Mouse (Mus musculus) neural tube, embryonic 11.5 days (tissue): ENCODE measurements around the gene Irf8. TPM values are rescaled to one million over a fixed set of nuclear protein-coding genes. Genes with fewer than 3 reads are reported as not detected.
"Not testable (repeated sequence)": the region's sequence is repeated elsewhere in the genome, so short reads cannot be mapped to it uniquely, and the experiment has no call there.

Experiments used
- ATAC-seq: fragments of 200-750 bp; cut with Nextera tagmentation; 2 replicates; pipeline ENCODE4 v1.8.0; 2017; ENCODE audit warnings: moderate number of reproducible peaks, mild to moderate bottlenecking, moderate TSS enrichment, moderate library complexity; ENCODE audit not compliant: insufficient read depth, low FRiP score, low TSS enrichment
- DNase-seq: peaks from one replicate; pipeline ENCODE4 v3.0.0-alpha.2; 2015; ENCODE audit warnings: low spot score
- H3K27ac ChIP-seq: fragments of 300-500 bp; sonication (generic); 2 replicates; pipeline ENCODE4 v1.5.1; 2014; ENCODE audit warnings: low read depth, mild to moderate bottlenecking, low read length
- H3K27me3 ChIP-seq: fragments of 300-500 bp; sonication (generic); 2 replicates; pipeline ENCODE4 v1.6.1; 2014; ENCODE audit warnings: mild to moderate bottlenecking, low read length, mixed read lengths; ENCODE audit not compliant: control insufficient read depth, insufficient read depth
- H3K36me3 ChIP-seq: fragments of 300-500 bp; sonication (generic); 2 replicates; pipeline ENCODE4 v1.6.1; 2014; ENCODE audit warnings: mild to moderate bottlenecking, low read length, moderate library complexity, mixed read lengths; ENCODE audit not compliant: control insufficient read depth, insufficient read depth
- H3K4me1 ChIP-seq: fragments of 300-500 bp; sonication (generic); 2 replicates; pipeline ENCODE4 v1.6.1; 2014; ENCODE audit warnings: low read length, mixed read lengths; ENCODE audit not compliant: control insufficient read depth, insufficient read depth
- H3K4me2 ChIP-seq: fragments of 300-500 bp; sonication (generic); 2 replicates; pipeline ENCODE4 v1.6.1; 2014; ENCODE audit warnings: low read depth, mild to moderate bottlenecking, moderate library complexity
- H3K4me3 ChIP-seq: fragments of 300-500 bp; sonication (generic); 2 replicates; pipeline ENCODE4 v1.5.1; 2014; ENCODE audit warnings: low read depth, low read length
- H3K9ac ChIP-seq: fragments of 300-500 bp; sonication (generic); 2 replicates; pipeline ENCODE4 v1.6.1; 2014; ENCODE audit warnings: mild to moderate bottlenecking, low read length
- H3K9me3 ChIP-seq: fragments of 300-500 bp; sonication (generic); 2 replicates; pipeline ENCODE4 v1.6.1; 2016; ENCODE audit warnings: low read length; ENCODE audit not compliant: control insufficient read depth
- WGBS: fragments of 180-500 bp; shearing (Covaris S2); extraction: QIAGEN DNeasy Blood & Tissue Kit; methylation state at CpG from one replicate; pipeline ENCODE4 v1.1.7; 2014; 5-methylcytosine and 5-hydroxymethylcytosine counted together
- polyA plus RNA-seq: library from polyadenylated mRNA; unstranded; fragments of >200 nt; fragmentation: Nextera tagmentation; extraction: Ambion mirVana; gene quantifications from 2 replicates; pipeline ENCODE4 v1.2.1, GENCODE M21; 2014

Irf8 gene
- polyA plus RNA-seq, 1 experiment from 2014 or later: 3.6 TPM

DNA sequence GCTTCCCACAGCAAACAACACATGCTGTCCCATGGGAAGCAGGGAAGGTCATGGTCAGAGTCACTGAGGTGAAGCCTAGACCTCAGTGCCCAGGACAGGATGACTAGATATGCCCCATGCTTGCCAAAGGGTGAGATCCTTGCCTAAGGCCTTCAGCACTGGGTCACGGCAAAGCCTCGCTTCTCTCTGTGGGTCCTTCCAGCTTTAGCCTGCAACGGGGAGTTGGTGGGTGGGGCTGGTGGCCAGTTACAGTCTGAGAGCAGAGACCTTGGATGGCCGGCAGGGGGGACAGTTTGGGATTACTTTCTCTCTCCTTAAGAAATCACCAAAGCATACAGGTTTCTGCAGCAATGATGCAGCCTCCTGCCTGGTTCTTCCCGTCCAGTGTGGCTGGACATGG is 51.5 kb downstream of the Irf8 start:
- H3K27ac ChIP-seq: no peak overlapping the region
- DNase-seq (no peak), ATAC-seq (no peak)
- WGBS: 30% methylated on average over 5 of the region's 5 CpGs
- no peaks in the 10 kb centered on the region for H3K9me3 ChIP-seq
- H3K4me1 ChIP-seq: no peaks in the 10 kb centered on the region
- H3K9ac ChIP-seq: no peak overlapping the region
- no peaks in the 10 kb centered on the region for H3K36me3 ChIP-seq
- H3K27me3 ChIP-seq: no peaks in the 10 kb centered on the region
- no peak overlapping the region for H3K4me2 ChIP-seq
- no peak overlapping the region for H3K4me3 ChIP-seq

DNA sequence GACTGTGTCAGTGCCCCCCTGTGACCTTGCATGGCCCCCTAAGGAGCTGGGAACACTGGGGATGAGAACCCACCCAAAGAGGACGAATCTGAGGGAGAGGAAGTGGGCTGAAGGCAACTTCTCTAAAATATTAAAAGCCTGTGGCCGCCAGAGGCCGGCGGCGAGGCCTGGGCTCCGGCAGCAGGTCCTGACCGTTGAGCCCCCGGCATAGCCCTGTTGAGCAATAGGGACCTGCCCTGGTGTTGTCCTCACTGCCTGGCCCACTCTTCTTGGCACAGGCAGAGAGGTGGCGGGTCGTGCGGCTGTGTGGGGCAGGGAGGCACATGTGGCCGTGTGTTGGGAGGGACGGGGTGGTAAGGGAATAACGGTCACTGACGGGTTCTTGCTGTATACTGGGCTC is 56.6 kb downstream of the Irf8 start:
- Histone ChIP-seq H3K27me3 (no peaks in the 10 kb centered on the region), H3K4me3 (no peak overlapping the region), H3K27ac (no peak overlapping the region), H3K9me3 (no peaks in the 10 kb centered on the region), H3K36me3 (no peaks in the 10 kb centered on the region), H3K4me1 (no peaks in the 10 kb centered on the region), H3K9ac (no peak overlapping the region), H3K4me2 (no peak overlapping the region)
- 90% methylated on average over 15 of the region's 15 CpGs for WGBS
- DNase-seq (no peak), ATAC-seq (no peak)

DNA sequence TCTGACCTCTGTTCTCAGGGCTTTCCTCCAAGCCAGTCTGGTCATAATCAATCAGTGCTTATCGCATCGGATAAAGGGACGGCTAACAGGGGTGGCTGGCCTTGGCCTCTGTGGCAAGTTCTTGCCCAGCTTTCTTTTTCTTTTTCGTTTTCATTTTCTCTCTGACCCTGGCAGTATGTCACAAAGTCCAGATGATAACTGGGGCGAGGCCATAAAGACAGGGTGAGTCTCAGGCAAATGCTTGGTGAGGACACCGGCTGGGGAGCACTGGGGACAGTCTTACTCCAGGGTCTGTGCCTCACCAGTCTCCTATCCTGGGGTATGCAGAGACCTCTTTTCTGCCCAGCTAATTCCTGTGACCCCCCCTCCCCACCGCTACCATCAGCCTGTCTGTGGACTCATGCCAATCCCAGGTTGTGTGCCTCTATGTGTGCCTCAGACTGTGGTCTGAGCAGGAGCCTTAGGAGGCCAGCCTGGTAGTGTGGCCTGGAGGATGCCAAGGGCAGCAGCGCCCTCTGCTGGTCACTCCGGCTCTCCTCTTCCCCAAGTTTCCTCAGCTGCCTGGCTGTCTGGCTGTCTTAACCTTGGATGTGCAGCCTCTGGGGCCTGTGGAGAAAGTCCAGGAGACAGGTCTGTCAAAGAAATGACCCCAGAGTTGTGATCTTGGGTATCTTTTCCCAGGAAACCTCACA is 59.9 kb downstream of the Irf8 start:
- 46% methylated on average over 9 of the region's 9 CpGs for WGBS
- H3K9me3 ChIP-seq: no peaks in the 10 kb centered on the region
- ATAC-seq: peak; percentile 48; the same call in 1 of the 2 replicates
- DNase-seq: peak; percentile 88
- H3K4me2 ChIP-seq: no peak overlapping the region
- no peak overlapping the region for H3K9ac ChIP-seq
- H3K4me3 ChIP-seq: no peak overlapping the region
- H3K27me3 ChIP-seq: no peaks in the 10 kb centered on the region; the same call in 1 of the 2 replicates
- no peaks in the 10 kb centered on the region for H3K4me1 ChIP-seq
- H3K27ac ChIP-seq: no peak overlapping the region
- H3K36me3 ChIP-seq: no peaks in the 10 kb centered on the region

DNA sequence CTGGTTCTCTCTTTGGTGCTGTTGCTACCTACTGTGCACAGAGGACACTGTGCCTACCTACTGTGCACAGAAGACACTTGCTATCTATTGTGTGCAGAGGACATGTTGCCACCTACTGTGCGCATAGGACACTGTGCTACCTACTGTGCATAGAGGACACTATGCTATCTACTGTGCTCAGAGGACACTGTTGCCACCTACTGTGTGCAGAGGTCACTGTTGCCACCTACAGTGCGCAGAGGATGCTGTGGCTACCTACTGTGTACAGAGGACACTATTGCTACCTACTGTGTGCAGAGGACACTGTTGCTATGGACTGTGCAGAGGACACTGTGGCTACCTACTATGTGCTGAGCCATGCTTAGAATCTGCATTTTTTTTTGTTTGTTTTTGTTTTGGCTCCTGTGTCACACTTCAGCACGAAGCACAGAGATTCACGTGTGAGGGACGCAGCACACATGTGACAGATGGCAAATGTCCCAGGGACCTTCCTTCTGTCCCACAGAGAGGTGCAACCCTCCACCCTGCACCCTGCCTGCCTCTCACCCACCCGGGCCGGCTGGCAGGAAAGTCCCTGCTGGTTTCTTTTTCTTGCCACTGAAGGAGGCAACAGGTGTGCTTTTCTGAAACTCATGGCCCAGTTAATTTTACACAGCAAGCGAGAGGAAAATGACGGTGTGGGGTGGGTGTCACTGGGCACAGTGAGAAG is 61.0 kb downstream of the Irf8 start:
- no peak for ATAC-seq
- no peak overlapping the region for H3K4me3 ChIP-seq
- no peak overlapping the region for H3K27ac ChIP-seq
- DNase-seq: no peak
- WGBS: 83% methylated on average over 9 of the region's 9 CpGs
- H3K27me3 ChIP-seq: no peaks in the 10 kb centered on the region; the same call in 1 of the 2 replicates
- H3K4me1 ChIP-seq: no peaks in the 10 kb centered on the region
- no peak overlapping the region for H3K9ac ChIP-seq
- H3K4me2 ChIP-seq: no peak overlapping the region
- H3K36me3 ChIP-seq: no peaks in the 10 kb centered on the region
- H3K9me3 ChIP-seq: no peaks in the 10 kb centered on the region

DNA sequence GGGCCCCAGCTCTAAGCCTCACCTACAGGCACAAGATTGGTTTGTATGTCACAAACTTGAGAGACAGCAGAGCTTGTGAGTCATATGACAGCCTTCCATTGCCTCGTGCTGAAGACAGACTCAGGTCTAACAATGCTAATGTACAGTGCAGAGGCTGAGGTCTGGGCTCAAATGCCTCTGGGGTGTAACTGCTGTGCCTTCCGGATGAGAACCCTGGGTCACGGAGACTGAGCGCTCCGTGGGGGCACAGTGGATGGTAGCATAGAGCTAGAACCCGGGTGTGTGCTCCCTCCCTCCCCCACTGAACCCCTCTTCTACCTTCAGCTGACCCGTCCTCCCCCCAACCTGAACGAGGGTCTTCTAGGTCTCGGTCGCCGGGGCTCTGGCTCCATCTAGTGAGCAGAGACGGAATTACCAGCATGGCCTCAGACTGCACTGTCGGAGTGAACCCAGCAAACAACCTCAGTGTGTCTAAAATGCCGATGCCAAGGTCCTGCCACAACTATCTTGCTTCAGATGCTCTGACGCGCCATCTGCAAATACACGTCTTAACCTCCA is 64.2 kb downstream of the Irf8 start:
- no peak overlapping the region for H3K4me3 ChIP-seq
- WGBS: 6% methylated on average over 17 of the region's 17 CpGs
- peak; percentile 65 for DNase-seq
- H3K9me3 ChIP-seq: no peaks in the 10 kb centered on the region
- no peaks in the 10 kb centered on the region; the same call in 1 of the 2 replicates for H3K27me3 ChIP-seq
- ATAC-seq: no peak
- 0 out of 2 replicates have a peak overlapping the region, but pooled peaks have one; percentile 19 for H3K4me2 ChIP-seq
- H3K9ac ChIP-seq: no peak overlapping the region
- H3K27ac ChIP-seq: no peak overlapping the region
- H3K4me1 ChIP-seq: no peaks in the 10 kb centered on the region
- no peaks in the 10 kb centered on the region for H3K36me3 ChIP-seq

DNA sequence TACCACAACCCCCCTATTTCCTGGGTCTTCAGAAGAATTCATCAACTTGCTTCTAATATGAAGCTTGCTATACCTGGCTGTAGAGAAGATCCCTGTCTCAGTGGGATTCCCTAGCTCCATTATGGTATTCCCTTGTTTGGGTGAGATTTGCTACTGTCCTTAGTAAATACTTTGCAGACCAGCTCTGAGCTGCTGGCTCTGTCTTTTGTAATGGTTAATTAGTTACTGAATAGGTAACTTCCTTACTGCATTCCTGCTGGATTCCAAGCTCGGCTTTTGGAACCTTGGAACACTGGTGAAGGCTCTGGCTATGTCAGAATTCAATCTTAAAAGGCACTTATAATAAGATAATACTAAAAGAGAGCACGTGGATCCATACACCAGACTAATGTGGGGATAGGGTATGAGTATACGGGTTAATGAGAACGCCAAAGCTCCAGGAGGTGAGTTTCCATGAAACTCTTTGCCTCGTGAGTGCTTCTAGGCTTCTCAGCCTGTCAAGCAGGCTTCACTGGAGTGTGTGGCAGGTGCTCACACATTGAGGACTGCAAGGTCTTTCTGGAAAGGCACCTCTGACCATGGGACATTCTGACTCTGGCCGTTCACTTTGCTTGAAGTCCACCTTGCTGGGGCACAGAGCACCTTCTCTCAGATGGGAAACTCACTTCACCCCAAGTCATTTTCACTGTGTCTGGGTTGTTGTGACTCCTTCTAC is 67.7 kb downstream of the Irf8 start:
- H3K36me3 ChIP-seq, ATAC-seq, H3K27ac ChIP-seq, H3K4me2 ChIP-seq, H3K4me3 ChIP-seq, H3K9ac ChIP-seq, DNase-seq, H3K4me1 ChIP-seq, H3K9me3 ChIP-seq, H3K27me3 ChIP-seq: not testable (repeated sequence)
- WGBS: 64% methylated on average over 6 of the region's 6 CpGs

DNA sequence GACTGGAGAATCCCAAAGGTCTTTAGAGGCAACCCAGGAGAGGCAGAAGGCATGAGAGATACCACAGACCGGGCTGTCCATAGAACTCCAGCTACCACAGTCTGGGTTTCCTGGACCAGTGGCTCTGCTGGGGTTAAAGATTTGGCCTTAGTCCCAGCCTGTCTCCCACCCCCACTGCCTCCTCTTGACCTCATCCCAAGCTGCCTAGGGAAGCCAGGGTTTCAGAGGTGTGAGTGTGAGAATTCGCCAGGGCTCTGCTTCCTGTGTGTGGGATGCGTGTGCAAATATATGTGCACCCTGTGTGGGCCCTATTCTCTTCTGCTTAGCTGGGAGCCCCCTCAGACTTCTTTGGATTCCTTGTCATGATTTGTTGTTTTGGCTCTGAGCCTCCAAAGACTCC is 68.6 kb downstream of the Irf8 start:
- no peak overlapping the region; the same call in 1 of the 2 replicates for H3K9ac ChIP-seq
- H3K4me2 ChIP-seq: no peak overlapping the region
- H3K27me3 ChIP-seq: no peaks in the 10 kb centered on the region; the same call in 1 of the 2 replicates
- no peak overlapping the region for H3K27ac ChIP-seq
- no peaks in the 10 kb centered on the region for H3K4me1 ChIP-seq
- no peaks in the 10 kb centered on the region for H3K9me3 ChIP-seq
- 77% methylated on average over 3 of the region's 3 CpGs for WGBS
- DNase-seq (no peak), ATAC-seq (no peak)
- no peak overlapping the region for H3K4me3 ChIP-seq
- H3K36me3 ChIP-seq: no peaks in the 10 kb centered on the region
